Mouse (Mus musculus) intestine, embryonic 16.5 days (tissue): Measurements from ENCODE around the gene Cdkl1. TPM values are rescaled to one million over a fixed set of nuclear protein-coding genes. Genes with fewer than 3 reads are reported as not detected.

ENCODE experiments used
- ATAC-seq: fragments of 200-750 bp; cut with Nextera tagmentation; 2 replicates; pipeline ENCODE4 v1.8.0; 2017; ENCODE audit warnings: moderate TSS enrichment, moderate library complexity
- H3K27ac ChIP-seq: fragments of 300-500 bp; sonication (generic); 2 replicates; pipeline ENCODE4 v1.5.1; 2014; ENCODE audit warnings: mild to moderate bottlenecking, low read length
- H3K27me3 ChIP-seq: fragments of 300-500 bp; sonication (generic); replicated peaks from 2 replicates; pipeline ENCODE4 v1.6.1; 2014; ENCODE audit warnings: low read length, control low read depth, mixed read lengths; ENCODE audit not compliant: control insufficient read depth, insufficient read depth
- H3K36me3 ChIP-seq: fragments of 300-500 bp; sonication (generic); 2 replicates; pipeline ENCODE4 v1.6.1; 2014; ENCODE audit warnings: low read length, control low read depth; ENCODE audit not compliant: control insufficient read depth, insufficient read depth
- H3K4me1 ChIP-seq: fragments of 300-500 bp; sonication (generic); 2 replicates; pipeline ENCODE4 v1.6.1; 2014; ENCODE audit warnings: low read length, control low read depth, mixed read lengths; ENCODE audit not compliant: control insufficient read depth, insufficient read depth
- H3K4me2 ChIP-seq: fragments of 300-500 bp; sonication (generic); 2 replicates; pipeline ENCODE4 v1.6.1; 2014; ENCODE audit warnings: low read depth, low read length, control low read depth
- H3K4me3 ChIP-seq: fragments of 300-500 bp; sonication (generic); 2 replicates; pipeline ENCODE4 v1.5.1; 2014; ENCODE audit warnings: mild to moderate bottlenecking, low read length
- H3K9ac ChIP-seq: fragments of 300-500 bp; sonication (generic); 2 replicates; pipeline ENCODE4 v1.6.1; 2014; ENCODE audit warnings: low read depth, low read length
- H3K9me3 ChIP-seq: fragments of 300-500 bp; sonication (generic); 2 replicates; pipeline ENCODE4 v1.6.1; 2016; ENCODE audit warnings: low read length, control low read depth; ENCODE audit not compliant: control insufficient read depth
- WGBS: fragments of 180-500 bp; shearing (Covaris S2); extraction: QIAGEN DNeasy Blood & Tissue Kit; methylation state at CpG from one replicate; pipeline ENCODE4 v1.1.7; 2014; 5-methylcytosine and 5-hydroxymethylcytosine counted together
- polyA plus RNA-seq: library from polyadenylated mRNA; unstranded; fragments of >200 nt; fragmentation: Nextera tagmentation; extraction: Ambion mirVana; gene quantifications from 2 replicates; pipeline ENCODE4 v1.2.1, GENCODE M21; 2015

The Cdkl1 gene
- polyA plus RNA-seq, 1 experiment from 2014 or later, result 2.2 TPM

GRCm38 (mm10) chr12:69812986-69813385 lies 21.9 kb upstream of the Cdkl1 start:
- H3K36me3 ChIP-seq, result peaks cover 4% of the 10 kb centered on the region; the same call in 1 of the 2 replicates
- no peak overlapping the region for H3K4me2 ChIP-seq
- H3K9ac ChIP-seq, result no peak overlapping the region
- 54% methylated on average over 3 of the region's 3 CpGs for WGBS
- H3K9me3 ChIP-seq, result no peaks in the 10 kb centered on the region
- H3K4me1 ChIP-seq, result peaks cover 15% of the 10 kb centered on the region; the same call in 1 of the 2 replicates
- no peak overlapping the region for H3K27ac ChIP-seq
- no peaks in the 10 kb centered on the region for H3K27me3 ChIP-seq
- H3K4me3 ChIP-seq, result no peak overlapping the region
- ATAC-seq, result no peak

- no peaks in the 10 kb centered on the region for H3K27me3 ChIP-seq
- no peak overlapping the region for H3K27ac ChIP-seq
- no peak overlapping the region for H3K4me3 ChIP-seq
- no peak for ATAC-seq
- H3K4me2 ChIP-seq, result no peak overlapping the region
- H3K36me3 ChIP-seq, result no peaks in the 10 kb centered on the region; the same call in 1 of the 2 replicates
- no peaks in the 10 kb centered on the region for H3K9me3 ChIP-seq
- peaks cover 15% of the 10 kb centered on the region; the same call in 1 of the 2 replicates for H3K4me1 ChIP-seq
- no peak overlapping the region for H3K9ac ChIP-seq
- WGBS, result 41% methylated on average over 1 of the region's 1 CpGs
Observed at GRCm38 (mm10) chr12:69811976-69812375, 20.9 kb upstream of the Cdkl1 start.

GRCm38 (mm10) chr12:69809439-69809838 lies 18.4 kb upstream of the Cdkl1 start:
- no peak overlapping the region for H3K4me2 ChIP-seq
- no peaks in the 10 kb centered on the region for H3K9me3 ChIP-seq
- peaks cover 13% of the 10 kb centered on the region; the same call in 1 of the 2 replicates for H3K4me1 ChIP-seq
- no peak overlapping the region for H3K9ac ChIP-seq
- WGBS, result 64% methylated on average over 3 of the region's 3 CpGs
- H3K27me3 ChIP-seq, result no peaks in the 10 kb centered on the region
- H3K27ac ChIP-seq, result no peak overlapping the region
- H3K4me3 ChIP-seq, result no peak overlapping the region
- no peaks in the 10 kb centered on the region for H3K36me3 ChIP-seq
- ATAC-seq, result no peak

- Histone ChIP-seq H3K4me1 (0 out of 2 replicates have a peak, but pooled peaks cover 6% of the 10 kb centered on the region), H3K27ac (no peak overlapping the region), H3K4me3 (no peak overlapping the region), H3K27me3 (no peaks in the 10 kb centered on the region), H3K9me3 (no peaks in the 10 kb centered on the region), H3K9ac (no peak overlapping the region), H3K36me3 (no peaks in the 10 kb centered on the region), H3K4me2 (no peak overlapping the region)
- WGBS, result 61% methylated on average over 11 of the region's 11 CpGs
- no peak for ATAC-seq
Observed at GRCm38 (mm10) chr12:69807399-69807985, 16.4 kb upstream of the Cdkl1 start.

- ATAC-seq, result no peak
- H3K27me3 ChIP-seq, result no peaks in the 10 kb centered on the region
- H3K9me3 ChIP-seq, result no peaks in the 10 kb centered on the region
- H3K27ac ChIP-seq, result no peak overlapping the region
- H3K9ac ChIP-seq, result no peak overlapping the region
- H3K4me1 ChIP-seq, result 0 out of 2 replicates have a peak, but pooled peaks cover 6% of the 10 kb centered on the region
- H3K4me3 ChIP-seq, result no peak overlapping the region
- H3K36me3 ChIP-seq, result no peaks in the 10 kb centered on the region
- H3K4me2 ChIP-seq, result no peak overlapping the region
- 92% methylated on average over 6 of the region's 6 CpGs for WGBS
Observed at GRCm38 (mm10) chr12:69805148-69805547, 14.1 kb upstream of the Cdkl1 start.

- 0 out of 2 replicates have a peak, but pooled peaks cover 6% of the 10 kb centered on the region for H3K4me1 ChIP-seq
- no peaks in the 10 kb centered on the region for H3K27me3 ChIP-seq
- no peak overlapping the region for H3K27ac ChIP-seq
- no peak overlapping the region for H3K4me2 ChIP-seq
- ATAC-seq, result no peak
- H3K36me3 ChIP-seq, result no peaks in the 10 kb centered on the region
- H3K4me3 ChIP-seq, result no peak overlapping the region
- H3K9me3 ChIP-seq, result no peaks in the 10 kb centered on the region
- WGBS, result 87% methylated on average over 10 of the region's 10 CpGs
- no peak overlapping the region for H3K9ac ChIP-seq
Observed at GRCm38 (mm10) chr12:69804393-69805070, 13.5 kb upstream of the Cdkl1 start.

GRCm38 (mm10) chr12:69803196-69803595 lies 12.1 kb upstream of the Cdkl1 start:
- H3K4me3 ChIP-seq, result no peak overlapping the region
- WGBS, result 80% methylated on average over 5 of the region's 6 CpGs
- no peak for ATAC-seq
- H3K27ac ChIP-seq, result no peak overlapping the region
- H3K9me3 ChIP-seq, result no peaks in the 10 kb centered on the region
- H3K4me1 ChIP-seq, result 0 out of 2 replicates have a peak, but pooled peaks cover 2% of the 10 kb centered on the region
- no peak overlapping the region for H3K4me2 ChIP-seq
- no peaks in the 10 kb centered on the region for H3K27me3 ChIP-seq
- H3K9ac ChIP-seq, result no peak overlapping the region
- no peaks in the 10 kb centered on the region for H3K36me3 ChIP-seq

- H3K4me3 ChIP-seq, result no peak overlapping the region
- H3K27me3 ChIP-seq, result no peaks in the 10 kb centered on the region
- 81% methylated on average over 4 of the region's 4 CpGs for WGBS
- no peaks in the 10 kb centered on the region for H3K9me3 ChIP-seq
- no peaks in the 10 kb centered on the region for H3K4me1 ChIP-seq
- H3K36me3 ChIP-seq, result no peaks in the 10 kb centered on the region
- ATAC-seq, result no peak
- no peak overlapping the region for H3K4me2 ChIP-seq
- no peak overlapping the region for H3K27ac ChIP-seq
- no peak overlapping the region for H3K9ac ChIP-seq
Observed at GRCm38 (mm10) chr12:69800586-69800985, 9.5 kb upstream of the Cdkl1 start.

GRCm38 (mm10) chr12:69796311-69796710 lies 5.2 kb upstream of the Cdkl1 start:
- Histone ChIP-seq H3K4me3 (no peak overlapping the region), H3K9me3 (no peaks in the 10 kb centered on the region), H3K27ac (no peak overlapping the region), H3K4me2 (no peak overlapping the region), H3K4me1 (peaks cover under 1% of the 10 kb centered on the region; the same call in 1 of the 2 replicates), H3K36me3 (no peaks in the 10 kb centered on the region), H3K9ac (no peak overlapping the region), H3K27me3 (no peaks in the 10 kb centered on the region)
- WGBS, result 92% methylated on average over 3 of the region's 3 CpGs
- no peak for ATAC-seq
